ENCODE assay signal across 9 mouse cellular contexts in genomic region chr1:72871697-72872411, GRCm38 (mm10). TPM values are rescaled to one million over a fixed set of nuclear protein-coding genes. Genes with fewer than 3 reads are reported as not detected.
DNase-seq lines count a peak whose midpoint lies in the region; ATAC-seq and TF ChIP-seq lines count a peak whose summit lies in the region.
"Had no signal": no experiment of that assay in that cellular context is flagged by ENCODE, and none has a peak within 500 bp of the region (broad histone marks: within the 10 kb centered on the region; RNA-seq: fewer than 3 reads in every experiment).

No protein-coding gene starts in this region.

- H3K4me2 ChIP-seq in lung, embryonic 16.5 days (ENCODE audit: low read depth, low read length) = peak overlapping the region; percentile 70

- WGBS in kidney, adult 2 months = 1% methylated on average over 34 of the region's 34 CpGs
- under 1% methylated on average over 34 of the region's 34 CpGs for WGBS in lung, embryonic 16.5 days
- WGBS in small intestine, adult 2 months = 1% methylated on average over 34 of the region's 34 CpGs

- no peak for TF ChIP-seq CTCF in kidney, adult 2 months (conservative IDR thresholded peaks at IDR 0.05; ENCODE audit: insufficient read depth, insufficient read length, low read depth, low read length)
- no peak for TF ChIP-seq CTCF in small intestine, adult 2 months (IDR thresholded peaks at IDR 0.05; ENCODE audit: extremely low read depth, insufficient read length, insufficient replicate concordance, low read depth, low read length)

- no peaks in the 10 kb centered on the region for H3K9me3 ChIP-seq in lung, embryonic 16.5 days (ENCODE audit: control insufficient read depth, low read length)

- H3K27me3 ChIP-seq in kidney, adult 2 months (replicated peaks; ENCODE audit: control insufficient read depth, insufficient read depth, low read length) = no peaks in the 10 kb centered on the region
- peaks cover 19% of the 10 kb centered on the region for H3K27me3 ChIP-seq in lung, embryonic 16.5 days (ENCODE audit: control insufficient read depth, insufficient read depth, low read depth, low read length)
- H3K27me3 ChIP-seq in small intestine, adult 2 months (ENCODE audit: control insufficient read depth, insufficient read depth, low read length) = peaks cover 26% of the 10 kb centered on the region

- peak overlapping the region; percentile 61 for H3K9ac ChIP-seq in lung, embryonic 16.5 days (ENCODE audit: low read length)

- TF ChIP-seq POLR2A in kidney, adult 2 months (IDR thresholded peaks at IDR 0.05; ENCODE audit: low read depth, low read length) = no peak
- no peak for TF ChIP-seq POLR2A in small intestine, adult 2 months (IDR thresholded peaks at IDR 0.05; ENCODE audit: low read depth, low read length)

- H3K36me3 ChIP-seq in kidney, adult 2 months (ENCODE audit: control insufficient read depth, insufficient read depth, low read length) = no peaks in the 10 kb centered on the region
- H3K36me3 ChIP-seq in lung, embryonic 16.5 days (ENCODE audit: control insufficient read depth, insufficient read depth, low read length) = no peaks in the 10 kb centered on the region
- H3K36me3 ChIP-seq in small intestine, adult 2 months (ENCODE audit: control insufficient read depth, insufficient read depth, low read length) = no peaks in the 10 kb centered on the region

- intact Hi-C loops in gastrocnemius, postnatal 14 days (cut with DNase I; ENCODE audit: low total_unique reads) = no loop called here

- H3K27ac ChIP-seq in kidney, adult 2 months (ENCODE audit: insufficient read depth, low read depth, low read length) = peak overlapping the region; percentile 87
- H3K27ac ChIP-seq in lung, embryonic 16.5 days (ENCODE audit: low read length) = peak overlapping the region; percentile 72
- peak overlapping the region; percentile 26; the same call in 1 of the 2 replicates for H3K27ac ChIP-seq in small intestine, adult 2 months (ENCODE audit: insufficient read depth, low read depth, low read length)
- H3K27ac ChIP-seq: macrophage had no signal

- H3K4me1 ChIP-seq in kidney, adult 2 months (ENCODE audit: control insufficient read depth, insufficient read depth, low read length) = peaks cover 3% of the 10 kb centered on the region; the same call in 1 of the 2 replicates
- H3K4me1 ChIP-seq in lung, embryonic 16.5 days (replicated peaks; ENCODE audit: control insufficient read depth, insufficient read depth, low read length) = peaks cover 36% of the 10 kb centered on the region
- H3K4me1 ChIP-seq in small intestine, adult 2 months (ENCODE audit: control insufficient read depth, insufficient read depth, insufficient read length, low read length) = peaks cover 14% of the 10 kb centered on the region

- peak; percentile 53 for ATAC-seq in frontal cortex, adult (ENCODE audit: low TSS enrichment)
- ATAC-seq in lung, embryonic 16.5 days (ENCODE audit: low read depth) = no peak

- H3K4me3 ChIP-seq in kidney, adult 2 months (ENCODE audit: insufficient read depth, low read depth, low read length) = peak overlapping the region; percentile 45
- peak overlapping the region; percentile 64 for H3K4me3 ChIP-seq in lung, embryonic 16.5 days (ENCODE audit: low read length)
- peak overlapping the region; percentile 19 for H3K4me3 ChIP-seq in small intestine, adult 2 months (ENCODE audit: low read depth, low read length)

- peak; percentile 72 for DNase-seq in kidney, adult 2 months
- no peak for DNase-seq in kidney, postnatal 14 days
- DNase-seq in cerebellum, adult 11 months = peak; percentile 67
- peak; percentile 46 for DNase-seq in kidney, postnatal 10 days
- no peak for DNase-seq in gastrocnemius, postnatal 14 days

RNA-seq across cellular contexts. Expression of gene Igfbp5, which starts 2.8 kb away (rescaled TPM):
- 229 and 273 TPM in 2 replicates for polyA plus RNA-seq in kidney, adult 2 months (2012; rRNA removed)
- polyA plus RNA-seq in lung, embryonic 16.5 days (2015; fragmentation: Nextera tagmentation; extraction: Ambion mirVana) = 58.7 and 72.4 TPM in 2 replicates
- polyA plus RNA-seq in small intestine, adult 2 months (2012; rRNA removed) = 5.5 and 8.6 TPM in 2 replicates
- total RNA-seq in gastrocnemius, postnatal 14 days (2021) = 100 to 1,000 TPM; 254 to 324 TPM

RNA-seq across cellular contexts. Expression of gene Igfbp2, which starts 47.6 kb away (rescaled TPM):
- 12.6 and 13.5 TPM in 2 replicates for polyA plus RNA-seq in kidney, adult 2 months (2012; rRNA removed)
- 213 and 233 TPM in 2 replicates for polyA plus RNA-seq in lung, embryonic 16.5 days (2015; fragmentation: Nextera tagmentation; extraction: Ambion mirVana)
- polyA plus RNA-seq in small intestine, adult 2 months (2012; rRNA removed) = 7.7 and 17.9 TPM in 2 replicates
- total RNA-seq in gastrocnemius, postnatal 14 days (2021) = 1 to 10 TPM; 2.5 to 3.1 TPM
- polyA plus RNA-seq: macrophage had no signal

Comparison
In these comparisons a context has a peak if more than half of its experiments do, and no peak if none do; other contexts are left out.
1. DNase-seq: peak in kidney, adult 2 months (single experiment), cerebellum, adult 11 months (single experiment) and kidney, postnatal 10 days (single experiment); none in kidney, postnatal 14 days (single experiment) and gastrocnemius, postnatal 14 days (single experiment).
2. H3K27ac ChIP-seq: peak in every context shown above with its lines; median percentile 87 in kidney, adult 2 months; 72 in lung, embryonic 16.5 days; 26 in small intestine, adult 2 months.
3. RNA of gene Igfbp2, which starts 47.6 kb away (polyA plus RNA-seq): 213 to 233 TPM in lung, embryonic 16.5 days; 12.6 to 13.5 TPM in kidney, adult 2 months and 7.7 to 17.9 TPM in small intestine, adult 2 months; every median in the first group is over 10 times any median in the second.
4. Peak in every context shown above with its lines, with median percentiles within 50 percentile points of each other: H3K4me3 ChIP-seq.